Comparison of ENCODE assay signal across 8 mouse cellular contexts in the genomic region with DNA sequence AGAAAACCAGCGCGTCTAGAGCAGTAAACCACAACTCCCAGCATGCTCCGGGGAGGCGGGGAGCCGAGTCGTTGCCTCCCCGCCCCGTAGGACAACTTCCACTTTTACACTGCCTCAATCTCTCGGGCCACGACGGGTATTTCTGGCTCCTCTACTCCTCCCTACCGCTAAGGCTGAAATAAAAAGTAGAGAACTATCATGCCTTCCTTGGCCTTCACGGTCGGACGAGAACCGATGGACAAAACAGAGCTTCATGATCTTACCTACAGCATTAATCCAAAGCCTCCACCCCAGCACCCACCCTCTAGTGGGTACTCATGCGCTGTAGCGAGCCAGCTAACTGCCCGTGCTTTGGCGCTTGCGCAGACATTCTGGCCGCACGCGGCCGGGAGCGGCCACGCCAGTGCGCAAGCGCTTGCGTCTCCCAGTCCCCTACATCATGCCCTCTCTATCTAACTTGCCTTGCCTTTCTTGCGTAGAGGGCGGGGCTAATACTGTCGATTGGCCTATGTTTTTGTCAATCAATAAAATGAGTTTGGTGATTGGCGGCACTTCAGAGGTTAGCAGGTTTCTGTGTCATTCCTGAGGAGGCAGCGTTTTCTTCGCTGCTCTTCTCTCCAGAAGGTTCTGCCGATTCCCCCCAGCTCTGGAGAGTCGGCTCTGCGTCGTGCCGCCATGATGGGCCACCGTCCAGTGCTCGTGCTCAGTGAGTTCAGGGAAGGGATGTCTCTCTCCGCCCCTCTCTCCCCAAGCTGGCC. TPM values are rescaled to one million over a fixed set of nuclear protein-coding genes. Genes with fewer than 3 reads are reported as not detected.
DNase-seq lines count a peak whose midpoint lies in the region; ATAC-seq and TF ChIP-seq lines count a peak whose summit lies in the region.

Gene Tsacc (minus strand): TSS at position 439 of the 758 bp plus-strand sequence.
Gene Cct3 (plus strand): TSS at position 556 of the 758 bp plus-strand sequence.

- ATAC-seq in forebrain, postnatal 0 days, result peak; percentile 98
- peak; percentile 99 for ATAC-seq in lung, embryonic 15.5 days (ENCODE audit: borderline replicate concordance, extremely low read depth, low FRiP score, low TSS enrichment)

- H3K27me3 ChIP-seq in MEL (ENCODE audit: control insufficient read depth in 1 of 2, insufficient read depth in 2 of 2, low read length in 2 of 2), result no peaks in the 10 kb centered on the region
- no peaks in the 10 kb centered on the region for H3K27me3 ChIP-seq in cerebellum, adult 2 months (ENCODE audit: control insufficient read depth, insufficient read depth, low read length)
- H3K27me3 ChIP-seq in forebrain, postnatal 0 days (ENCODE audit: insufficient read depth, low read length), result no peaks in the 10 kb centered on the region
- no peaks in the 10 kb centered on the region for H3K27me3 ChIP-seq in lung, embryonic 15.5 days

- peaks cover 42% of the 10 kb centered on the region for H3K79me2 ChIP-seq in MEL (ENCODE audit: control insufficient read depth, insufficient read depth, low read length, poor library complexity)

- peak; percentile 100 for DNase-seq in MEL (ENCODE audit: low read depth, low spot score)
- peak; percentile 93 to 99 for DNase-seq in cerebellum, adult 2 months
- DNase-seq in forebrain, postnatal 0 days, result peak; percentile 100
- DNase-seq in heart, postnatal 4 days, result peak; percentile 96
- peak; percentile 95 to 98 for DNase-seq in layer of hippocampus, adult 8-10 months (ENCODE audit: low spot score in 2 of 2)
- DNase-seq in ovary, adult 18-20 months (ENCODE audit: low spot score), result peak; percentile 96
- peak; percentile 99 for DNase-seq in thymus, postnatal 0 days (ENCODE audit: low spot score)

- peak within 1 kb of the TSS; percentile 69 for H3K4me2 ChIP-seq in forebrain, postnatal 0 days (ENCODE audit: low read depth)
- peak within 1 kb of the TSS; percentile 74 for H3K4me2 ChIP-seq in lung, embryonic 15.5 days

- H3K4me1 ChIP-seq in MEL (ENCODE audit: control insufficient read depth in 1 of 2, insufficient read depth in 2 of 2, low read length in 2 of 2), result peaks cover 7 to 11% of the 10 kb centered on the region in 2 experiments
- no peaks in the 10 kb centered on the region; the same call in 1 of the 2 replicates for H3K4me1 ChIP-seq in cerebellum, adult 2 months (ENCODE audit: control insufficient read depth, insufficient read depth, low read length)
- peaks cover 8% of the 10 kb centered on the region; the same call in 1 of the 2 replicates for H3K4me1 ChIP-seq in forebrain, postnatal 0 days (ENCODE audit: insufficient read depth)
- peaks cover 17% of the 10 kb centered on the region for H3K4me1 ChIP-seq in lung, embryonic 15.5 days

- peak within 1 kb of the TSS; percentile 80 to 83 for H3K4me3 ChIP-seq in MEL (ENCODE audit: control insufficient read depth in 1 of 2, insufficient read depth in 1 of 2, low read depth in 2 of 2, low read length in 2 of 2)
- H3K4me3 ChIP-seq in cerebellum, adult 2 months (replicated peaks; ENCODE audit: insufficient read depth, low read depth, low read length), result peak within 1 kb of the TSS; percentile 92
- peak within 1 kb of the TSS; percentile 55 for H3K4me3 ChIP-seq in forebrain, postnatal 0 days (ENCODE audit: low read depth, low read length)
- peak within 1 kb of the TSS; percentile 85 for H3K4me3 ChIP-seq in lung, embryonic 15.5 days

- H3K36me3 ChIP-seq in MEL (ENCODE audit: control insufficient read depth in 1 of 2, insufficient read depth in 2 of 2, low read length in 2 of 2), result peaks cover 23 to 36% of the 10 kb centered on the region in 2 experiments
- H3K36me3 ChIP-seq in forebrain, postnatal 0 days (ENCODE audit: insufficient read depth), result peaks cover 24% of the 10 kb centered on the region
- peaks cover 29% of the 10 kb centered on the region for H3K36me3 ChIP-seq in lung, embryonic 15.5 days

- peak in 1 of 2 experiments; percentile 20; a peak in 2 of 4 replicates for TF ChIP-seq EP300 in MEL (IDR thresholded peaks at IDR 0.05; ENCODE audit: low read depth in 1 of 2, low read length in 2 of 2)

- H3K9ac ChIP-seq in MEL (ENCODE audit: control insufficient read depth, low read depth, low read length, poor library complexity, severe bottlenecking), result peak within 1 kb of the TSS; percentile 85
- H3K9ac ChIP-seq in forebrain, postnatal 0 days, result peak within 1 kb of the TSS; percentile 61
- H3K9ac ChIP-seq in lung, embryonic 15.5 days, result peak within 1 kb of the TSS; percentile 83

- TF ChIP-seq CTCF in MEL (IDR thresholded peaks at IDR 0.05 in 2 of 3, conservative IDR thresholded peaks at IDR 0.05 in 1 of 3; ENCODE audit: control insufficient read depth in 1 of 3, insufficient read depth in 1 of 3, low read depth in 2 of 3, low read length in 3 of 3, poor library complexity in 1 of 3, severe bottlenecking in 1 of 3), result no peak
- TF ChIP-seq CTCF in cerebellum, adult 2 months (IDR thresholded peaks at IDR 0.05; ENCODE audit: borderline replicate concordance, insufficient read depth, low read depth, low read length), result no peak
- peak; percentile 56 for TF ChIP-seq CTCF in forebrain, postnatal 0 days (IDR thresholded peaks at IDR 0.05; ENCODE audit: low read depth)

- peak; percentile 92 to 97 for TF ChIP-seq POLR2A in MEL (IDR thresholded peaks at IDR 0.05; ENCODE audit: control insufficient read depth in 1 of 2, insufficient read depth in 1 of 2, low read depth in 1 of 2, low read length in 2 of 2, poor library complexity in 1 of 2)
- TF ChIP-seq POLR2A in cerebellum, adult 2 months (IDR thresholded peaks at IDR 0.05; ENCODE audit: borderline replicate concordance, insufficient read depth, low read length), result peak; percentile 62; the same call in 1 of the 2 replicates

- peak within 1 kb of the TSS; percentile 95 for H3K27ac ChIP-seq in MEL (ENCODE audit: control insufficient read depth, low read depth, low read length)
- peak within 1 kb of the TSS; percentile 70 for H3K27ac ChIP-seq in cerebellum, adult 2 months (ENCODE audit: insufficient read depth, low read length)
- peak within 1 kb of the TSS; percentile 93 for H3K27ac ChIP-seq in forebrain, postnatal 0 days (ENCODE audit: low read depth, low read length)
- H3K27ac ChIP-seq in lung, embryonic 15.5 days, result peak within 1 kb of the TSS; percentile 95

- WGBS in cerebellum, adult 2 months, result under 1% methylated on average over 44 of the region's 44 CpGs
- WGBS in forebrain, postnatal 0 days, result under 1% methylated on average over 44 of the region's 44 CpGs
- under 1% methylated on average over 44 of the region's 44 CpGs for WGBS in lung, embryonic 15.5 days

- no peaks in the 10 kb centered on the region for H3K9me3 ChIP-seq in MEL (replicated peaks; ENCODE audit: insufficient read depth, low read length)
- H3K9me3 ChIP-seq in forebrain, postnatal 0 days (ENCODE audit: low read length), result no peaks in the 10 kb centered on the region
- no peaks in the 10 kb centered on the region for H3K9me3 ChIP-seq in lung, embryonic 15.5 days

- TF ChIP-seq RAD21 in MEL (IDR thresholded peaks at IDR 0.05; ENCODE audit: low read depth, low read length), result no peak

TF ChIP-seq in MEL, 35 proteins besides CTCF, POLR2A, EP300 and RAD21 (continues in another document):
- peak; percentile 34; the same call in 1 of the 2 replicates for TF ChIP-seq ETS1 (IDR thresholded peaks at IDR 0.05; ENCODE audit: low read depth, low read length)
- peak; percentile 96 for TF ChIP-seq TBP (IDR thresholded peaks at IDR 0.05; ENCODE audit: low read depth, low read length)
- TF ChIP-seq USF2 (IDR thresholded peaks at IDR 0.05; ENCODE audit: borderline replicate concordance in 1 of 2, insufficient read depth in 1 of 2, low read depth in 1 of 2, low read length in 2 of 2), result no peak
- peak; percentile 58; the same call in 1 of the 2 replicates for TF ChIP-seq POLR2AphosphoS5 (IDR thresholded peaks at IDR 0.05; ENCODE audit: borderline replicate concordance, low read depth, low read length)
- peak; percentile 88; the same call in 1 of the 2 replicates for TF ChIP-seq MYC (IDR thresholded peaks at IDR 0.05; ENCODE audit: low read depth, low read length)
- TF ChIP-seq MYB (IDR thresholded peaks at IDR 0.05; ENCODE audit: low read depth, low read length), result no peak
- TF ChIP-seq GATA1 (IDR thresholded peaks at IDR 0.05; ENCODE audit: low read depth, low read length), result no peak
- TF ChIP-seq BHLHE40 (IDR thresholded peaks at IDR 0.05; ENCODE audit: borderline replicate concordance, low read depth, low read length), result no peak; the same call in 1 of the 2 replicates
- no peak for TF ChIP-seq ZNF384 (IDR thresholded peaks at IDR 0.05; ENCODE audit: low read depth, low read length)
- peak; percentile 70 for TF ChIP-seq ZMIZ1 (IDR thresholded peaks at IDR 0.05; ENCODE audit: low read depth, low read length)
- no peak for TF ChIP-seq MAFK (IDR thresholded peaks at IDR 0.05; ENCODE audit: borderline replicate concordance, low read depth, low read length)
- TF ChIP-seq MXI1 (IDR thresholded peaks at IDR 0.05; ENCODE audit: low read depth, low read length), result no peak; the same call in none of the 2 replicates
- no peak for TF ChIP-seq SMC3 (IDR thresholded peaks at IDR 0.05; ENCODE audit: low read depth, low read length)

RNA-seq across cellular contexts. Expression of gene Tsacc, which starts in this region (rescaled TPM):
- total RNA-seq in MEL (2012; rRNA removed), result 26.7 and 34.1 TPM in 2 replicates
- 10 to 100 TPM in 1 of 2 experiments, not detected in 1; 41.1 TPM for polyA plus RNA-seq in MEL (2012; ENCODE audit: insufficient read depth in 1 of 2, insufficient read length in 2 of 2, low read depth in 1 of 2, low replicate concordance in 2 of 2, missing spikeins in 1 of 2)
- polyA plus RNA-seq in cerebellum, adult 2 months (2012; rRNA removed), result 4.0 and 4.2 TPM in 2 replicates
- total RNA-seq in forebrain, postnatal 0 days (2014; rRNA removed), result 1.2 and 5.0 TPM in 2 replicates
- 11.9 and 12.0 TPM in 2 replicates for polyA plus RNA-seq in forebrain, postnatal 0 days (2015; fragmentation: Nextera tagmentation; extraction: Ambion mirVana)
- 1 to 10 TPM; 6.1 to 6.2 TPM for total RNA-seq in heart, postnatal 4 days (2021)
- 1 to 10 TPM; 4.0 to 7.0 (median 4.4) TPM for total RNA-seq in layer of hippocampus, adult 8-10 months (2022)
- 10.0 and 12.2 TPM in 2 replicates for polyA plus RNA-seq in lung, embryonic 15.5 days (2015; fragmentation: Nextera tagmentation; extraction: Ambion mirVana)
- polyA plus RNA-seq in thymus, postnatal 0 days (2015; fragmentation: Nextera tagmentation; extraction: Ambion mirVana), result 15.6 and 16.2 TPM in 2 replicates

RNA-seq across cellular contexts. Expression of gene Cct3, which starts in this region (rescaled TPM):
- 1,548 and 1,549 TPM in 2 replicates for total RNA-seq in MEL (2012; rRNA removed)
- 1,000 to 10,000 TPM in 1 of 2 experiments, 100 to 1,000 TPM in 1; 777 to 1,271 TPM for polyA plus RNA-seq in MEL (2012; ENCODE audit: insufficient read depth in 1 of 2, insufficient read length in 2 of 2, low read depth in 1 of 2, low replicate concordance in 2 of 2, missing spikeins in 1 of 2)
- polyA plus RNA-seq in cerebellum, adult 2 months (2012; rRNA removed), result 189 and 197 TPM in 2 replicates
- total RNA-seq in forebrain, postnatal 0 days (2014; rRNA removed), result 373 and 393 TPM in 2 replicates
- polyA plus RNA-seq in forebrain, postnatal 0 days (2015; fragmentation: Nextera tagmentation; extraction: Ambion mirVana), result 440 and 452 TPM in 2 replicates
- total RNA-seq in heart, postnatal 4 days (2021), result 100 to 1,000 TPM; 257 TPM
- total RNA-seq in layer of hippocampus, adult 8-10 months (2022), result 100 to 1,000 TPM; 172 to 207 (median 187) TPM
- polyA plus RNA-seq in lung, embryonic 15.5 days (2015; fragmentation: Nextera tagmentation; extraction: Ambion mirVana), result 525 and 549 TPM in 2 replicates
- polyA plus RNA-seq in thymus, postnatal 0 days (2015; fragmentation: Nextera tagmentation; extraction: Ambion mirVana), result 401 and 428 TPM in 2 replicates

Comparison
In these comparisons a context has a peak if more than half of its experiments do, and no peak if none do; other contexts are left out.
1. Peak in every context shown above with its lines: DNase-seq, ATAC-seq, H3K4me3 ChIP-seq and H3K27ac ChIP-seq.